Mouse (Mus musculus) G1E-ER4 (cell line): ENCODE results near the gene Slc35e3. TPM values are rescaled to one million over a fixed set of nuclear protein-coding genes. Genes with fewer than 3 reads are reported as not detected.

Experiments
- GATA1 ChIP-seq: IDR thresholded peaks from one replicate; pipeline ENCODE4 v1.8.0; 2012; ENCODE audit warnings: low read length, inconsistent platforms
- polyA plus RNA-seq: library from polyadenylated mRNA; stranded (reverse); fragments of >175 nt; gene quantifications from 2 replicates; pipeline ENCODE4 v1.2.3, GENCODE M21; 2012

Slc35e3 gene
- polyA plus RNA-seq, 1 experiment: 0.95 TPM

GRCm38 (mm10) chr10:117770286-117771130, 24.3 kb upstream of the Slc35e3 start:
- TF ChIP-seq GATA1: no peak

GRCm38 (mm10) chr10:117769541-117770285, 23.5 kb upstream of the Slc35e3 start:
- no peak for TF ChIP-seq GATA1

GRCm38 (mm10) chr10:117768141-117768440, 21.9 kb upstream of the Slc35e3 start:
- no peak for TF ChIP-seq GATA1

- TF ChIP-seq GATA1: no peak
Observed at GRCm38 (mm10) chr10:117767286-117768140, 21.3 kb upstream of the Slc35e3 start.

- TF ChIP-seq GATA1: no peak
Observed at GRCm38 (mm10) chr10:117766896-117767160, 20.7 kb upstream of the Slc35e3 start.

DNA sequence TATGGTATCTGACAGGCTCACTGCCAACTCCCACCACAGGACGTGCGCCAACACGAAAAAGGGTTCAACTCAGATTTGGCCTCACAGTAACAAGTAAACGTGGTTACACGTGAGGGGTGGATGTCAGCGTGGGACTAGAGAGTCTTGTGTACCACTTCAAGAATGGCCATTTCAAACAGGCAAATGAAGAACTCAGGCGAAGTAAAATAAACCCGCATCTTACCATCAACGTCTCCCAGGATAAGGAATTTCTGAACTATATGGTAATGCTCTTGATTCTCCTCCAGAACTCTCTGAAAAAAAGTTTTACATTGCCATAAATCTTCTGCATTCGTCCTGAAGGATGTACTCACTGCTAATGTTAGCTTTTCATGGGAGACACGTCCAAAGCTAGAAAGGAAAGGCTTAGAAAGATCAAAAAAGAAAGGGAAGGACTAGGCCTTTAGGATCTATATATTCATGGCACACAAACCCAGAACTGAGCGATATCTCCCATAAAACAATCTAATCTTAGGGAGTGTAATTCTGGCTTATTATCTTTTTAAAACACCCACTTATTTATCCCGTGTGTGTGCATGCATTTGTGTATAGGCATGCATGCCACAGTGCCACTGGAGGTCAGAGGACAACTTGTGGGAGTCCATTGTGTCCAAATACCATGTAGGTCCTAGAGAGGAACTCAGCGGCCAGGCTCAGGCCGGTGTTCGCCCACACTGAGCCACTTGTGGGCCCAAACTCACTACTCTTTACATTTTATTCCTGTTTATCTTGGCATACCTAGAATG, 20.1 kb upstream of the Slc35e3 start:
- TF ChIP-seq GATA1: no peak

- no peak for TF ChIP-seq GATA1
Observed at GRCm38 (mm10) chr10:117765116-117765894, 19.1 kb upstream of the Slc35e3 start.

DNA sequence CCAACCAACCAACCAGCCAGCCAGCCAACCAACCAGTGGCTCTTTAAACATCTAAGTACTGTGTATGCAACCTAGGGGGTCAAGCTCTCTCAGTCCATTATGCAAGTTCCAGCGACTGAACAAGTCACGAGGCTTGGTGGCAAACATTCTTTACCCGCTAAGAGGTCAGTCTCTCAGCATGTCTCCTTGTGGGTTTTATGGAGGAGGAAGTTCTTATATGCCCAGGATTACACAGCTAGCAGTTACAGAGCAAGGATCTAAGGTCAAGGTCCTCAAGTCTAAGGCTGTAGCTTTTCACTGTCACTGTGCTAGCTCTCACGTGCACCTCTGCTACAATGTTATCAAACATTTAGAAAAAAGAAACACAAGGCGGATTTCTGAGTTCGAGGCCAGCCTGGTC, 18.4 kb upstream of the Slc35e3 start:
- no peak for TF ChIP-seq GATA1

DNA sequence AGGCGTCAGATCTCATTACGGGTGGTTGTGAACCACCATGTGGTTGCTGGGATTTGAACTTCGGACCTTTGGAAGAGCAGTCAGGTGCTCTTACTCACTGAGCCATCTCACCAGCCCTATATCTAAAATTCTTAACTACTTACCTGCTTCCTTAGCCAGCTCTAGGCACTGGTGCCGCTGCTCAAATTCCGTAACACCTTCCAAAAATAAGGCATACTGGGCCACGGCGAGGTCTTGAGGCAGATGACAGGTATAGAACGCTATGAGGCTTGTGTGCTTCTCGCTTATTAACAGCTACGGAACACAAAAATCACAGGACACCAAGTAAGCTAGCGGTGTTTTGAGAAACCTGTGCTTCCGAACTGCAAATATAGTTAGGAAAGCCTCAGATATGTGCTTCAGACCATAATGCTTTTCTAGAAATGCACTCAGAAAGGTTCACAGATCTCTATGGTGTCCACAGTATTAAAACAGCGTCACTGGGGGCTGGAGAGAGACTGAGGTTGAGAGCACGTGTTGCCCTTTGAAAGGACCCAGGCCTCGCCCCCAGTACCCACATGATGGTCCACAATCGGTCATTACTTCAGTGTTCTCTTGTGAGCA, 17.5 kb upstream of the Slc35e3 start:
- no peak for TF ChIP-seq GATA1

GRCm38 (mm10) chr10:117762966-117763365, 16.8 kb upstream of the Slc35e3 start:
- no peak for TF ChIP-seq GATA1

DNA sequence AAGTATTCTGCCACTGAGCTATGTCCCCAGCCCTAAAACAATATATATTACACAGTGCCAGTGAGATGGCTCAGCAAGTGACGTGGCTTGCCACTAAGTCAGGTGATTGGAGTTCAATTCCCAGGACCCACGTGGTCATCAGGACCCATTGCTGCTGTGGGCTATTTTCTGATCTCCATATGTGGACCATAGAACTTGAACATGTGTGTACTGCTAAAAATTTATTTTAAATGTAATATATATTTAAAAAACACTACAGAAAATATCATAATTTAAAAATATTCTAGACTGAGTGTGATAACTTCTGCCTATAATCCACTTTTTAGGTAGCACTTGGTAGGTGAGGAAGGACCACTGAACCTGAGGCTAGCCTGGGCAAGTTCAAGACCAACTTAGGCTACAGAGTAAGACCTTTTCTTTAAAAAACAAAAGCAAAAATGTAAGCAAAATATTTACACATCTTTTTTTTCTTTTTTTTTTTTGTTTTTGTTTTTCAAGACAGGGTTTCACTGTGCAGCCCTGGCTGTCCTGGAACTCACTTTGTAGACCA, 16.2 kb upstream of the Slc35e3 start:
- no peak for TF ChIP-seq GATA1

GRCm38 (mm10) chr10:117761551-117761950, 15.4 kb upstream of the Slc35e3 start:
- TF ChIP-seq GATA1: no peak

DNA sequence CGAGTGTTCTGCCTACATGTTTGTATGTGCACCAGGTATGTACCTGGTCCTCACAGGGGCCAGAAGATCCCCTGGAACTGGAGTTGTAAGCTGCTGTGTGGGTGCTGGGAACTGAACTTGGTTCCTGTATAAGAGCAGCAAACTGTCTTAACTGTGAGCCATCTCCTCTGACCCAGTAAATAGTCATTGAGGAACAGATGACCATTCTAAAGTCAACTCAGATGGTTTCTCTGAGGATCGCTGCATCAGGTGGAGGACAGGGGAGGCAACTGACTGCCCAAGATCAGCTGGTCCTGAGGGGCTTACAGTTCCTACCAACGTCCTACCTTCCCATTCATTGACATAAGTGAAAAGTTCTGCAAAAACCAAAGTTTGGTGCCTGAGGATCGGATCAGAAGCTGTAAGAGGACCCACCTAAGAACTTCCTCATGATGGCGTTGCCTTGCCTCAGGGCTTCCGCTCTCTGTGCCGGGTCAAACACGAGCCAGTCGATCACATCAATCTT, 14.7 kb upstream of the Slc35e3 start:
- TF ChIP-seq GATA1: no peak
